Mouse (Mus musculus) forebrain, embryonic 14.5 days (tissue): Measurements from ENCODE around the gene Matn4. TPM values are rescaled to one million over a fixed set of nuclear protein-coding genes. Genes with fewer than 3 reads are reported as not detected.

ENCODE experiments used
- ATAC-seq: fragments of 200-750 bp; cut with Nextera tagmentation; 2 replicates; pipeline ENCODE4 v1.8.0; 2017; ENCODE audit warnings: mild to moderate bottlenecking, moderate library complexity
- DNase-seq: peaks from one replicate; pipeline ENCODE4 v3.0.0-alpha.2; 2015; ENCODE audit warnings: low spot score
- H3K27ac ChIP-seq: fragments of 300-500 bp; sonication (generic); 2 replicates; pipeline ENCODE4 v1.5.1; 2014; ENCODE audit warnings: low read depth, mild to moderate bottlenecking, control low read depth, low read length, moderate library complexity
- H3K27me3 ChIP-seq: fragments of 300-500 bp; sonication (generic); replicated peaks from 2 replicates; pipeline ENCODE4 v1.6.1; 2014; ENCODE audit warnings: low read length, control low read depth, mixed read lengths; ENCODE audit not compliant: control insufficient read depth, insufficient read depth
- H3K36me3 ChIP-seq: fragments of 300-500 bp; sonication (generic); 2 replicates; pipeline ENCODE4 v1.6.1; 2014; ENCODE audit warnings: low read length, control low read depth; ENCODE audit not compliant: control insufficient read depth, insufficient read depth
- H3K4me1 ChIP-seq: fragments of 300-500 bp; sonication (generic); 2 replicates; pipeline ENCODE4 v1.6.1; 2014; ENCODE audit warnings: antibody characterized with exemption, low read length, control low read depth; ENCODE audit not compliant: control insufficient read depth, insufficient read depth
- H3K4me2 ChIP-seq: fragments of 300-500 bp; sonication (generic); 2 replicates; pipeline ENCODE4 v1.6.1; 2014; ENCODE audit warnings: mild to moderate bottlenecking, control low read depth, low read length
- H3K4me3 ChIP-seq: fragments of 300-500 bp; sonication (generic); 2 replicates; pipeline ENCODE4 v1.5.1; 2014; ENCODE audit warnings: low read depth, low read length, control low read depth
- H3K9ac ChIP-seq: fragments of 300-500 bp; sonication (generic); 2 replicates; pipeline ENCODE4 v1.6.1; 2014; ENCODE audit warnings: mild to moderate bottlenecking, low read length, control low read depth, moderate library complexity
- H3K9me3 ChIP-seq: fragments of 300-500 bp; sonication (generic); replicated peaks from 2 replicates; pipeline ENCODE4 v1.6.1; 2016; ENCODE audit warnings: low read length, control low read depth, mixed read lengths; ENCODE audit not compliant: control insufficient read depth
- WGBS: fragments of 180-500 bp; shearing (Covaris S2); extraction: QIAGEN DNeasy Blood & Tissue Kit; methylation state at CpG from one replicate; pipeline ENCODE4 v1.1.7; 2014; 5-methylcytosine and 5-hydroxymethylcytosine counted together
- polyA plus RNA-seq: library from polyadenylated mRNA; unstranded; fragments of >200 nt; fragmentation: Nextera tagmentation; extraction: Ambion mirVana; gene quantifications from 2 replicates; pipeline ENCODE4 v1.2.1, GENCODE M21; 2014

The Matn4 gene
- polyA plus RNA-seq, 1 experiment from 2014 or later, result 0.08 TPM

DNA sequence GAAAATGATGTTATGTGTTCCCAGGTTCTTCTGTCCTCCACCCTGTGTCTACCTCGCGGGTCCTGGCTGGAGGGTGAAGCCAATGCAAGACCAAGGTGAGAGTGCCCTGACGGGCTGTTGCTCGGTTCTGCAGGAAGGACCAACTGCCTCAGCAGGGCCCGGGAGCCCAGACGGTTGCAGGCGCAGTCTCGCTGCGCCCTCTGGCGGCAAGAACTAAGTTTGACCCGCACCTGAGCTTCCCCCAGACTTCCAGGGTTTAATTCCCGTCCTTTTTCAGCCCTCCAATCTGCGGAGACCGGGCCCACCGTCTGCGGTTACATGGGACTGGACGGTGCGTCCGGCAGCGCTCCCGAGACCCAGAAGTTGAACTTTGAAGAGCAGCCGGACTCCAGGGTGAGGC is 2.7 kb upstream of the Matn4 start:
- no peak overlapping the region for H3K9ac ChIP-seq
- H3K27ac ChIP-seq, result no peak overlapping the region
- H3K9me3 ChIP-seq, result no peaks in the 10 kb centered on the region
- ATAC-seq (peak; percentile 57; the same call in 1 of the 2 replicates), DNase-seq (peak; percentile 80)
- no peak overlapping the region for H3K4me3 ChIP-seq
- 1% methylated on average over 22 of the region's 22 CpGs for WGBS
- H3K4me1 ChIP-seq, result no peaks in the 10 kb centered on the region
- no peaks in the 10 kb centered on the region for H3K36me3 ChIP-seq
- H3K4me2 ChIP-seq, result no peak overlapping the region
- H3K27me3 ChIP-seq, result peaks cover 69% of the 10 kb centered on the region

DNA sequence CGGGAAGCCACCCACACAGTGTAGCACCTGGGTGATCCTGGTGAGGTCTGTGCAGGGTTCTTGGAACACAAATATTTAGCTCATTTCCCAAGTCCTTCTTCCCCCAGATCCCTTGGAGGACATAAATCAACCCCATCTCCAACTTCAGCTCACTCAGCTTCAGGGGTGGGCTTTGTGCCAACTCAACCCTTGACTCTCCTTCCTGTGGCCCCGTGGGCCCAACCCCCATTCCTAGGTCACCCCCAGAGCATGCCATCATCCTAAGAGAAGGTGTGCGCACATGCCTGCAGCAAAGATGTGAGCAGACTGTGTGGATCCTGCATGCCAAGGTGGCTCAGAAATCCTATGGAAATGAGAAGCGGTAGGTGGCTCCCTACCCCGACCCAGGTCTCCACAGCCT is 559 bp upstream of the Matn4 start:
- Histone ChIP-seq H3K36me3 (no peaks in the 10 kb centered on the region), H3K9me3 (no peaks in the 10 kb centered on the region), H3K4me2 (no peak overlapping the region), H3K4me1 (no peaks in the 10 kb centered on the region), H3K4me3 (no peak overlapping the region), H3K27me3 (peaks cover 89% of the 10 kb centered on the region), H3K27ac (no peak overlapping the region), H3K9ac (no peak overlapping the region)
- 42% methylated on average over 5 of the region's 5 CpGs for WGBS
- no peak for ATAC-seq
- DNase-seq, result no peak

- H3K4me2 ChIP-seq, result peak overlapping the region; percentile 40
- H3K36me3 ChIP-seq, result no peaks in the 10 kb centered on the region
- no peak overlapping the region for H3K27ac ChIP-seq
- no peaks in the 10 kb centered on the region for H3K4me1 ChIP-seq
- peak overlapping the region; percentile 13; the same call in 1 of the 2 replicates for H3K4me3 ChIP-seq
- WGBS, result 1% methylated on average over 43 of the region's 49 CpGs
- no peak overlapping the region for H3K9ac ChIP-seq
- no peak for ATAC-seq
- DNase-seq, result no peak
- no peaks in the 10 kb centered on the region for H3K9me3 ChIP-seq
- H3K27me3 ChIP-seq, result peaks cover 92% of the 10 kb centered on the region
Observed at GRCm38 (mm10) chr2:164404082-164404990, 624 bp downstream of the Matn4 start.

DNA sequence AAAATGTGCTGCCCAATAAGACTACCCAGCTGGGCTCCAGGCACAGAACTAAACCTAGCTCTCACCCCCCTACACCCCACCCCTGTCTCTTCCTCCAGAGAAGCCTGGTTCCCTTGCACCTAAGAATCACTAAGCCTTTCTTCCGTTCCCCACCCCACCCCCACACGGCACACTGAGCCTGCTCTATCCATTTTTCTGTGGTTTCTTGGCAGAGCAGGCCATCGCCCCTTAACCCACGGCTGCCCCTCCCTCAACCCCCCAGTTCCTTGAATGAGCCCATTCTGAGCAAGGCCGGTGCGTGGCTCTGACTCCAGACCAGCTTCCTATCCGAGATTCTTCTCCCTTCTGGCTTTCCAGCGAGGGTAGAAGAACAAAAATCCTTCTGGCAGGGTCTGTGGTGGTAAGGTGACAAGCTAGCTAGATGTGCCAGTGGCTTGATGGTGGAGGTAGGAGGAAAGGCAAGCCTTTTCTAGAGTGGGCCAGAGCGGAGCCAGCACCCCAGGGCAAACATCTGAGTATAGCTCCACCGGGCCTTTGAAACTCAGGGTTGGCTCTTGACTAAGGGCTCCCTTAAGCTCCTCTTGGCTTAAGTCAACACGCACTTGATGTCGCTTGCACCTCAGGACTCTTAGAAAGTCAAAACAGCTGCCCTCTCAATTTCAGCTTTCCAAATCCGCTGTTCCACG is 1.4 kb downstream of the Matn4 start:
- Histone ChIP-seq H3K4me3 (no peak overlapping the region), H3K27me3 (peaks cover 91% of the 10 kb centered on the region), H3K36me3 (no peaks in the 10 kb centered on the region), H3K27ac (no peak overlapping the region), H3K9ac (no peak overlapping the region), H3K9me3 (no peaks in the 10 kb centered on the region), H3K4me2 (no peak overlapping the region), H3K4me1 (no peaks in the 10 kb centered on the region)
- WGBS, result 8% methylated on average over 14 of the region's 14 CpGs
- DNase-seq (no peak), ATAC-seq (no peak)

GRCm38 (mm10) chr2:164402906-164403305 is 2.1 kb downstream of the Matn4 start, which contains the start of gene Rbpjl:
Rbpjl (plus strand) TSS chr2:164403141.
- Histone ChIP-seq H3K36me3 (no peaks in the 10 kb centered on the region), H3K4me3 (no peak within 1 kb of the TSS), H3K9ac (no peak within 1 kb of the TSS), H3K4me2 (no peak within 1 kb of the TSS), H3K27ac (no peak within 1 kb of the TSS), H3K4me1 (no peaks in the 10 kb centered on the region), H3K27me3 (peaks cover 85% of the 10 kb centered on the region), H3K9me3 (no peaks in the 10 kb centered on the region)
- ATAC-seq (peak; percentile 32; the same call in 1 of the 2 replicates), DNase-seq (peak; percentile 68)
- 5% methylated on average over 17 of the region's 17 CpGs for whole genome bisulfite sequencing

DNA sequence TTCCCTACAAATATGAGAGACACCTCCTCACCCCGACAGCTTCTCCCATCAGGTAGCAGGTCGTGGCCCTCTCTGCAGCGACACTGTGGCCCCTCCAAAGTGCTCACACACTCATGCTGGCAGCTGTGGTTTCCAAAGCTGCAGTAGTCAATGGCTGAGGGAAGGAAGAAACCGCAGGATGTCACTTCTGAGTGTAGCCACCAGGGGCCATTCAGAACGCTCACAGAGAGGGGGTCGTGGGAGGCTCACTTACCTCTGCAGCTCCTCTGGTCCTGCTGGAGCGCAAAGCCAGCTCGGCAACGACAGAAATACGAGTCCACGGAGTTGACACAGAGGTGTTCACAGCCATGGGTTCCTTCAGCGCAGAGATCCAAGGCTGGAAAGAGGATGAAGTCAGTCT is 8.0 kb downstream of the Matn4 start:
- Histone ChIP-seq H3K36me3 (no peaks in the 10 kb centered on the region), H3K27me3 (peaks cover 35% of the 10 kb centered on the region), H3K4me1 (no peaks in the 10 kb centered on the region), H3K4me3 (no peak overlapping the region), H3K9me3 (no peaks in the 10 kb centered on the region), H3K4me2 (no peak overlapping the region), H3K9ac (no peak overlapping the region), H3K27ac (no peak overlapping the region)
- DNase-seq, result no peak
- 78% methylated on average over 12 of the region's 12 CpGs for WGBS
- no peak for ATAC-seq

DNA sequence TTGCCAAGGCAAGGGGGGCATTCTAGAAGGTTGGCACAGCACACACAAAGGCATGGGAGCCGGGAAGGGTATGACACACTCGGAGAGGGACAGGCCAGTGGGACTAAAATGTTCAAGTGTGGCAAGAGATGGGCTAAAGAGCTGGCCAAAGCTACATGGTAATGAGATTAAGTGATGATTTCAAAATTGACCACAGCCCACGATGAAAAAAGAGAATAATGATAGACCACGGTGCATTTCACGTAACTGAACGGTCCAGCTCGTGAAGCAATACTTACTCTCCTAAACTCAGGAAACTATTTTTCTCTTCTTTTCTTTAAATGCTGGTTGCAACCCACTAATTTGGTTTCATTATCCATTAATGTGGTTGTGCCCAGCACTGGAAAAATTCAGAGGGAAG is 8.9 kb downstream of the Matn4 start:
- no peaks in the 10 kb centered on the region for H3K4me1 ChIP-seq
- ATAC-seq (no peak), DNase-seq (no peak)
- H3K4me3 ChIP-seq, result no peak overlapping the region
- H3K36me3 ChIP-seq, result no peaks in the 10 kb centered on the region
- WGBS, result 90% methylated on average over 7 of the region's 7 CpGs
- no peak overlapping the region for H3K27ac ChIP-seq
- no peak overlapping the region for H3K4me2 ChIP-seq
- H3K27me3 ChIP-seq, result peaks cover 27% of the 10 kb centered on the region
- H3K9me3 ChIP-seq, result no peaks in the 10 kb centered on the region
- no peak overlapping the region for H3K9ac ChIP-seq

DNA sequence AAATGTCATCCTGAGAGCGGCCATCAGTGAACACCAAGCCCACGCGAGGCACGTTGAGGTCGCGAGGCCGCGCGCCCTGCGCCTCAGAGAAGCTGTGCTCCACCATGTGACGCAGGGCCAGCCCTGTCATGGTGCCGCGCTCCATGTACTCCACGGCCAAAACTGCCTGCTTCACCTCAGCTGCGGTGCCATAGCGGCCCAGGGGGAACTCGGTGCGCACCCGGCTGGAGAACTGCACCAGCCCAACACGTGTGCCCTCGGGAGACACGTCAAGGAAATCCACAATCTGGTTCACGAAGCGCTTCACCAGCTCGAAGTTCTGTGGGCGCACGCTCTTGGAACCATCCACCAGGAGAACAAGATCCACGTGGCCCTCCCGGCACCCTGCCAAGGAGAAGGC is 11.8 kb downstream of the Matn4 start:
- no peaks in the 10 kb centered on the region for H3K9me3 ChIP-seq
- H3K27ac ChIP-seq, result no peak overlapping the region
- WGBS, result 84% methylated on average over 29 of the region's 29 CpGs
- H3K27me3 ChIP-seq, result 0 out of 2 replicates have a peak, but pooled peaks cover 9% of the 10 kb centered on the region
- H3K36me3 ChIP-seq, result no peaks in the 10 kb centered on the region
- H3K4me1 ChIP-seq, result no peaks in the 10 kb centered on the region; the same call in 1 of the 2 replicates
- H3K4me3 ChIP-seq, result no peak overlapping the region
- no peak overlapping the region for H3K9ac ChIP-seq
- H3K4me2 ChIP-seq, result no peak overlapping the region
- DNase-seq, result no peak
- ATAC-seq, result no peak
